In the genomic region with DNA sequence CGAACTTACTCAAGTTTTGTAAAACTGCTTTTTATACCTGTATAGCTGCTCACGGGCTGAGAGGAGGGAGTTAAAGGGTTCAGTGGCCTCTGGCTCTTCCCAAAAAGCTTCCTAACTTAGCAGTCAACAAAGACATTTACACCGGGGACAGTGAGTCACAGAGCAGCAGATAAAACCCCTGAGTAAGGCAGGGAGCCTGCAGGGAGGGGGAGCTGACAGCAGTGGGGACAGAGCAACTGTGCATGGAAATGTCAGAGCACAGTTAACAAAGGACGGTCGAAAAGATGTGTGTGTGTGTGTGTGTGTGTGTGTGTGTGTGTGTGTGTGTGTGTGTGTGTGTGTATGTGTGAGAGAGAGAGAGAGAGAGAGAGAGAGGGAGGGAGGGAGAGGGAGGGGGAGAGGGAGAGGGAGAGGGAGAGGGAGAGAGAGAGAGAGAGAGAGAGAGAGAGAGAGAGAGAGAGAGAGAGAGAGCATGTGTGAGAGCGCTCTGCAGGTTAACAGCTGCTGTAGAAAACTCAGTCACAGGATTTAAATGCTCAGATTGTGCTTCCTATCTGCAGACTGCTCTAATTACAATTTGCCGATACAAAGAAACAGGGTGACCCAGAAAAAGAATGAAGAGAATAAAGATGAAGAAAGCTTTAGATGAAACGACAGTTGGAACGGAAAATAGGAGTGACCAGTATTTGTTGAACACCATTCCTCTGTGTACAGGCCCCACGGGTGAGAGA, we compare ENCODE assay signal across 14 mouse cellular contexts.
A peak's percentile ranks its signal among the peaks of the same experiment; 100 is the strongest.
DNase-seq lines count a peak whose midpoint lies in the region; ATAC-seq and TF ChIP-seq lines count a peak whose summit lies in the region.
"Had no signal": no experiment of that assay in that cellular context is flagged by ENCODE, and none has a peak within 500 bp of the region (broad histone marks: within the 10 kb centered on the region; RNA-seq: fewer than 3 reads in every experiment).

No protein-coding gene starts in this region.

- H3K9ac ChIP-seq in heart, embryonic 11.5 days (ENCODE audit: low read depth, low read length): 0 out of 2 replicates have a peak overlapping the region, but pooled peaks have one; percentile 12
- H3K9ac ChIP-seq in midbrain, embryonic 16.5 days (ENCODE audit: low read depth, low read length): no peak overlapping the region

- H3K27me3 ChIP-seq in heart, embryonic 11.5 days (ENCODE audit: control insufficient read depth, insufficient read depth, low read length): no peaks in the 10 kb centered on the region
- H3K27me3 ChIP-seq in midbrain, embryonic 16.5 days (ENCODE audit: control insufficient read depth, insufficient read depth, low read depth, low read length): no peaks in the 10 kb centered on the region
- H3K27me3 ChIP-seq: CH12.LX had no signal

- DNase-seq in heart, postnatal 36 days: no peak
- DNase-seq in Muller cell, postnatal 12 days (ENCODE audit: inconsistent ontology term): peak; percentile 74
- peak; percentile 56 for DNase-seq in brain, embryonic 14.5 days (ENCODE audit: low read depth)
- DNase-seq in right cerebral cortex, postnatal 10 days (ENCODE audit: low spot score in 2 of 2): no peak
- no peak for DNase-seq in urinary bladder, postnatal 25 days (ENCODE audit: low spot score)
- DNase-seq: embryo, embryonic 11 days; gastrocnemius, postnatal 36 days; kidney, postnatal 4 days; lung, adult 2 months; right cerebral cortex, adult 18-20 months; thymus, postnatal 14 days had no signal

- H3K27ac ChIP-seq in heart, embryonic 11.5 days (ENCODE audit: low read depth, low read length): 0 out of 2 replicates have a peak overlapping the region, but pooled peaks have one; percentile 42
- no peak overlapping the region for H3K27ac ChIP-seq in midbrain, embryonic 16.5 days (ENCODE audit: low read length)

- H3K4me1 ChIP-seq in heart, embryonic 11.5 days (ENCODE audit: control insufficient read depth, insufficient read depth, low read length): peaks cover 26% of the 10 kb centered on the region
- peaks cover 10% of the 10 kb centered on the region for H3K4me1 ChIP-seq in midbrain, embryonic 16.5 days (ENCODE audit: control insufficient read depth, insufficient read depth, low read length)

- no peak for TF ChIP-seq POLR2A in brain, embryonic 14.5 days (IDR thresholded peaks at IDR 0.05; ENCODE audit: borderline replicate concordance, extremely low read depth, insufficient read depth, insufficient read length, poor library complexity, severe bottlenecking)

- no peaks in the 10 kb centered on the region for H3K9me3 ChIP-seq in heart, embryonic 11.5 days (replicated peaks; ENCODE audit: control insufficient read depth, low read length)
- no peaks in the 10 kb centered on the region for H3K9me3 ChIP-seq in midbrain, embryonic 16.5 days (replicated peaks; ENCODE audit: control insufficient read depth, low read length, poor library complexity, severe bottlenecking)

- H3K36me3 ChIP-seq in heart, embryonic 11.5 days (ENCODE audit: control insufficient read depth, insufficient read depth, low read length): no peaks in the 10 kb centered on the region
- no peaks in the 10 kb centered on the region; the same call in 1 of the 2 replicates for H3K36me3 ChIP-seq in midbrain, embryonic 16.5 days (ENCODE audit: control insufficient read depth, insufficient read depth, low read length)

- WGBS in heart, embryonic 11.5 days (ENCODE audit: insufficient replicate concordance): 40% methylated on average over 10 of the region's 10 CpGs
- 39% methylated on average over 10 of the region's 10 CpGs for WGBS in midbrain, embryonic 16.5 days

- intact Hi-C loops in heart, postnatal 36 days (cut with DNase I): loop anchor here (2.0 kb wide), 1 partner anchor 18 kb away; no protein-coding TSS in a partner anchor

- 0 out of 2 replicates have a peak, but pooled peaks have one; percentile 63 for ATAC-seq in heart, embryonic 11.5 days (replicated peaks; ENCODE audit: insufficient number of reproducible peaks, low FRiP score, low TSS enrichment)
- ATAC-seq in midbrain, embryonic 16.5 days: 0 out of 2 replicates have a peak, but pooled peaks have one; percentile 66

- H3K4me2 ChIP-seq in heart, embryonic 11.5 days: no peak overlapping the region; the same call in 1 of the 2 replicates
- H3K4me2 ChIP-seq in midbrain, embryonic 16.5 days (ENCODE audit: low read length): no peak overlapping the region

- no peak overlapping the region for H3K4me3 ChIP-seq in heart, embryonic 11.5 days (ENCODE audit: low read depth, low read length)
- H3K4me3 ChIP-seq in midbrain, embryonic 16.5 days (ENCODE audit: low read depth, low read length): no peak overlapping the region

- TF ChIP-seq CTCF in brain, embryonic 14.5 days (IDR thresholded peaks at IDR 0.05; ENCODE audit: borderline replicate concordance, extremely low read depth, insufficient read depth, insufficient read length): no peak

Comparison
In these comparisons a context has a peak if more than half of its experiments do, and no peak if none do; other contexts are left out.
1. DNase-seq: peak in Muller cell, postnatal 12 days (single experiment) and brain, embryonic 14.5 days (single experiment); none in heart, postnatal 36 days (0 of 2), right cerebral cortex, postnatal 10 days (0 of 2) and urinary bladder, postnatal 25 days (single experiment).